Mouse (Mus musculus): ENCODE measurements around the gene Ksr1. TPM values are rescaled to one million over a fixed set of nuclear protein-coding genes. Genes with fewer than 3 reads are reported as not detected.

Ksr1 gene
- polyA plus RNA-seq, 1 experiment from 2014 or later: 0.67 TPM

DNA sequence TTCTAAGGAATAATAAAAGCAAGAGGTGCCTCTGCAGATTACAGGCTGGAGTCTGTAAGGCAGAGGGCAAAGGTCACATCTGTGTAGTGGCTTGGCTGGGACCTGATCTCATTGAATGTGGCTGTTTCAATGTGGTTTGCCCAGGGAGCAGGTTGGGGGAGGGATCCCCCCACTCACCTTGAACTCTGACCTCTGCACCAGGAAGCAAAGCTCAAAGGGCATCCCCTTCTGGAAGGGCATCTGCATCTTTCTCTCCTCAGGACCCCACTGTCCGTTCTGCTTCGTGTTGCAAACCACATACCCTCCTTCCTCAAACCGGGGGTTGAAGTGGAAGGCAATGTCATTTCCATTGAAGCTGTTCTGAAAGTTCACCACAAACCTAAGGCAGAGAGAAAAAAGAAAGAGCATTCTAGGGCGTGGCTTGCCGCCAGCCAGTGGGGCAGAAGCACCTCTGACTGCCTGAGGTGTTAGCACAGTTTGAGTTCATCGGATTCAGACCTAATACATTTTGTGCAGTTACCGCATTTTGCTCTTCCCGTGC, 173.3 kb downstream of the Ksr1 start:
- Histone ChIP-seq H3K9me3 (ENCODE audit: control insufficient read depth, low read length) (no peaks in the 10 kb centered on the region), H3K4me2 (replicated peaks; ENCODE audit: low read depth) (no peak overlapping the region), H3K27me3 (ENCODE audit: control insufficient read depth, insufficient read depth, low read length) (no peaks in the 10 kb centered on the region), H3K9ac (ENCODE audit: low read length) (no peak overlapping the region), H3K27ac (replicated peaks) (0 out of 2 replicates have a peak overlapping the region, but pooled peaks have one; percentile 30), H3K4me1 (replicated peaks; ENCODE audit: control insufficient read depth, insufficient read depth) (no peaks in the 10 kb centered on the region), H3K4me3 (ENCODE audit: low read depth, low read length) (no peak overlapping the region), H3K36me3 (ENCODE audit: control insufficient read depth, insufficient read depth, low read length) (no peaks in the 10 kb centered on the region; the same call in 1 of the 2 replicates)
- 51% methylated on average over 8 of the region's 8 CpGs for WGBS
- TF ChIP-seq EP300 (optimal IDR thresholded peaks at IDR 0.05): no peak
- no peak for TF ChIP-seq CTCF (IDR thresholded peaks at IDR 0.05; ENCODE audit: low read depth)
- ATAC-seq (ENCODE audit: low FRiP score, low TSS enrichment): no peak
- DNase-seq (ENCODE audit: low spot score): no peak

DNA sequence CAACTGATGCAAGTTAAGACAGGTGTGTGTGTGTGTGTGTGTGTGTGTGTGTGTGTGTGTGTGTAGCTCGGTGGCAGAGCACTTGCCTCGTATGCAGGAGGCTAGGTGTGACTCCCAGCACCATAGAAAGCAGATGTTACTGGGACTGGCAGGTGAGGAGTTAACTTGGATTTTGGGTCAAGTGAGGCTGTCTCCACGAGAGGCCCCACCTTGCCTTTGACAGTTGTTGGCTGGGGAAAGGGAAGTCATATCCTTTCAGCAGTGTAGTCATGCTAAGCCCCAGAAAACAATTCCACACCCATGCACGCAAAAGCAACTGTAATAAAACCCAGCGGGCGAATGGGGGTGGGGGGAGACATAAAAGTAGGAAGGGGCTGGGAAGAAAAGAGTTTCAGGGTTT, 173.9 kb downstream of the Ksr1 start:
- no peak for DNase-seq (ENCODE audit: low spot score)
- H3K9me3 ChIP-seq (ENCODE audit: control insufficient read depth, low read length): no peaks in the 10 kb centered on the region
- H3K27me3 ChIP-seq (ENCODE audit: control insufficient read depth, insufficient read depth, low read length): no peaks in the 10 kb centered on the region
- H3K27ac ChIP-seq (replicated peaks): no peak overlapping the region
- H3K4me1 ChIP-seq (replicated peaks; ENCODE audit: control insufficient read depth, insufficient read depth): no peaks in the 10 kb centered on the region
- WGBS: 46% methylated on average over 6 of the region's 6 CpGs
- TF ChIP-seq EP300 (optimal IDR thresholded peaks at IDR 0.05) (no peak), CTCF (IDR thresholded peaks at IDR 0.05; ENCODE audit: low read depth) (no peak)
- no peak overlapping the region for H3K9ac ChIP-seq (ENCODE audit: low read length)
- no peaks in the 10 kb centered on the region; the same call in 1 of the 2 replicates for H3K36me3 ChIP-seq (ENCODE audit: control insufficient read depth, insufficient read depth, low read length)
- no peak for ATAC-seq (ENCODE audit: low FRiP score, low TSS enrichment)
- H3K4me3 ChIP-seq (ENCODE audit: low read depth, low read length): no peak overlapping the region
- H3K4me2 ChIP-seq (replicated peaks; ENCODE audit: low read depth): no peak overlapping the region

DNA sequence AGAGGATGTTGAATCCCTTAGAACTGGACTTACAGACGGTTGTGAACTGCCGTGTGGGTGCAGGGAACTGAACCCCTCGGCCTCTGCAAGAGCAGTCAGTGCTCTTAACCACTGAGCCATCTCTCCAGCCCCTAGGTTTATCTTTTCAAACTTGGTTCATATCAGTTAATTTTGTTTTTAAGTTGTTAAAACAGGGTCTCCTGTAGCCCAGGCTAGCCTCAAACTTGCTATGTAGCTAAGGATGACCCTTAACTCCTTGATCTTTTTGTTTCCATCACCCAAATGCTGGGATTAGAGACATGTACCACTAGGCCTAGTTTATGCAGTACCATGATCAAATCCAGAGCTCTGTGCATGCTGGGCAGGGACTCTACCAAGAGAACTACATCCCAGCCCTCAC, 174.5 kb downstream of the Ksr1 start:
- DNase-seq (ENCODE audit: low spot score): no peak
- 95% methylated on average over 3 of the region's 3 CpGs for WGBS
- no peak for TF ChIP-seq EP300 (optimal IDR thresholded peaks at IDR 0.05)
- TF ChIP-seq CTCF (IDR thresholded peaks at IDR 0.05; ENCODE audit: low read depth): no peak
- H3K4me3 ChIP-seq (ENCODE audit: low read depth, low read length): no peak overlapping the region
- no peaks in the 10 kb centered on the region; the same call in 1 of the 2 replicates for H3K36me3 ChIP-seq (ENCODE audit: control insufficient read depth, insufficient read depth, low read length)
- H3K27me3 ChIP-seq (ENCODE audit: control insufficient read depth, insufficient read depth, low read length): no peaks in the 10 kb centered on the region
- H3K4me1 ChIP-seq (replicated peaks; ENCODE audit: control insufficient read depth, insufficient read depth): no peaks in the 10 kb centered on the region
- no peak overlapping the region for H3K4me2 ChIP-seq (replicated peaks; ENCODE audit: low read depth)
- no peak overlapping the region for H3K9ac ChIP-seq (ENCODE audit: low read length)
- H3K9me3 ChIP-seq (ENCODE audit: control insufficient read depth, low read length): no peaks in the 10 kb centered on the region
- no peak overlapping the region for H3K27ac ChIP-seq (replicated peaks)
- no peak for ATAC-seq (ENCODE audit: low FRiP score, low TSS enrichment)

DNA sequence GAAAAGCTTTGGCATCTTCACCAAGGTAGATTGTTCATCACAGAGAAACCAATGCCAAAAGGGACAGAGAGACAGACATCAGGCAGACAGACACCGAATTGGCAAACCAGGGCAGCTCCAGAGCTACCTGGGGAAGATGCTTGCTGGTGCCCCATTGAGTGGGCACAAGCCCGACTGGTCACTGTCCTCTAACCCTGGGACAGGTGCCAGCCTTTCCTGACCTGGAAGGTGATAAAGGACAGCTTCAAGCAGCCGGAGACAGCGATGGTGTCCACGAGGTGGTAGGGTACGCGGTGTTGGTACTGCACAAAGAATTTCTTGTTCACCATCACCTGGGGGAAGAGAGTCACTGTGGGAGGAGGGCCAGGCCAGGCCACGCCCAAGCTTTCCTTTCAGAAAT, 175.1 kb downstream of the Ksr1 start:
- Histone ChIP-seq H3K36me3 (ENCODE audit: control insufficient read depth, insufficient read depth, low read length) (no peaks in the 10 kb centered on the region; the same call in 1 of the 2 replicates), H3K27ac (replicated peaks) (no peak overlapping the region), H3K27me3 (ENCODE audit: control insufficient read depth, insufficient read depth, low read length) (no peaks in the 10 kb centered on the region), H3K9me3 (ENCODE audit: control insufficient read depth, low read length) (no peaks in the 10 kb centered on the region), H3K9ac (ENCODE audit: low read length) (no peak overlapping the region), H3K4me2 (replicated peaks; ENCODE audit: low read depth) (no peak overlapping the region), H3K4me1 (replicated peaks; ENCODE audit: control insufficient read depth, insufficient read depth) (no peaks in the 10 kb centered on the region), H3K4me3 (ENCODE audit: low read depth, low read length) (no peak overlapping the region)
- no peak for TF ChIP-seq CTCF (IDR thresholded peaks at IDR 0.05; ENCODE audit: low read depth)
- TF ChIP-seq EP300 (optimal IDR thresholded peaks at IDR 0.05): no peak
- 81% methylated on average over 8 of the region's 8 CpGs for WGBS
- DNase-seq (ENCODE audit: low spot score) (no peak), ATAC-seq (ENCODE audit: low FRiP score, low TSS enrichment) (no peak)

DNA sequence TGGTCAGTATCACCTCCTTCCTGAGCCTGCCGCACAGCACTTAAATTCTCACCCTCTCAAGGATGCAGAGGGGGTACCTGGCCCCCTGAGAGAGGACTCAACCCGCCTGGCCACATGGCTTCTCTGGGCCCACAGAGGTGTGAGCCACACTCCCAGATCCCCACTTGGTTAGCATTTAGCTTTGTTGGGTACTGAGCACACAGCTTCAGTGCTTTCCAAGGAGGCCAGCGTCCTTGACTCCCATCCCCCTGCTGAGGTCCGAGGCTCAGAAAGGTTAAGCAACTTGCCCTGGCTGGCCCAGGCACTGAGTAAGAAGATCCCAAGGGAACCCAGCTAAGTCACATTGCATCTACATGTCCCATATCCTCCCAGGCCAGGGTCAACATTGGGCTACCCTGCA, 178.1 kb downstream of the Ksr1 start:
- Histone ChIP-seq H3K27me3 (ENCODE audit: control insufficient read depth, insufficient read depth, low read length) (no peaks in the 10 kb centered on the region), H3K27ac (replicated peaks) (no peak overlapping the region), H3K4me1 (replicated peaks; ENCODE audit: control insufficient read depth, insufficient read depth) (no peaks in the 10 kb centered on the region), H3K36me3 (ENCODE audit: control insufficient read depth, insufficient read depth, low read length) (no peaks in the 10 kb centered on the region; the same call in 1 of the 2 replicates), H3K4me3 (ENCODE audit: low read depth, low read length) (no peak overlapping the region), H3K4me2 (replicated peaks; ENCODE audit: low read depth) (no peak overlapping the region), H3K9me3 (ENCODE audit: control insufficient read depth, low read length) (no peaks in the 10 kb centered on the region), H3K9ac (ENCODE audit: low read length) (no peak overlapping the region)
- ATAC-seq (ENCODE audit: low FRiP score, low TSS enrichment): no peak
- no peak for DNase-seq (ENCODE audit: low spot score)
- WGBS: 80% methylated on average over 4 of the region's 4 CpGs
- TF ChIP-seq CTCF (IDR thresholded peaks at IDR 0.05; ENCODE audit: low read depth): no peak
- no peak for TF ChIP-seq EP300 (optimal IDR thresholded peaks at IDR 0.05)

DNA sequence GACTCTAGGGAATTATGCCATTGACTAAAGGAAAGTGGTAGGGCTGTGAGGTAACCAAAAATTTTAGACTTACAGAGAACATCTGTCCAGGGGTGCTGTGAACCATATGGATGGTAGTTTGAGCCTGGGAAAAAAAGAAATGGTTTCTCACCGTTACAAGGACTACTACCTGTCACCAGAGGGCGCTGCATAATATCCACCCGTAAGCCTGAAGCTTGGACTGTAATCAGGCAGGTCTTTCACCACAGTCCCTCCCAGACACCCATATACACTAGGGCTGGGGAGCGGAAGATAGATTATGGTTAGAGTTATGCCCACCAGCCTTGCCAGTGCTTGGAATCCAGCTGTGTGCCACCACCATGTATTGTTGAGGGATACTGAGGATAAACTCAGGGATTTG, 178.8 kb downstream of the Ksr1 start:
- ATAC-seq (ENCODE audit: low FRiP score, low TSS enrichment): peak; percentile 19; the same call in 1 of the 2 replicates
- no peaks in the 10 kb centered on the region; the same call in 1 of the 2 replicates for H3K36me3 ChIP-seq (ENCODE audit: control insufficient read depth, insufficient read depth, low read length)
- H3K27ac ChIP-seq (replicated peaks): no peak overlapping the region
- H3K9me3 ChIP-seq (ENCODE audit: control insufficient read depth, low read length): no peaks in the 10 kb centered on the region
- no peak overlapping the region for H3K4me2 ChIP-seq (replicated peaks; ENCODE audit: low read depth)
- no peak for TF ChIP-seq EP300 (optimal IDR thresholded peaks at IDR 0.05)
- TF ChIP-seq CTCF (IDR thresholded peaks at IDR 0.05; ENCODE audit: low read depth): peak; percentile 82
- WGBS: 22% methylated on average over 4 of the region's 4 CpGs
- no peak overlapping the region for H3K4me3 ChIP-seq (ENCODE audit: low read depth, low read length)
- DNase-seq (ENCODE audit: low spot score): peak; percentile 60
- H3K9ac ChIP-seq (ENCODE audit: low read length): no peak overlapping the region
- no peaks in the 10 kb centered on the region for H3K4me1 ChIP-seq (replicated peaks; ENCODE audit: control insufficient read depth, insufficient read depth)
- H3K27me3 ChIP-seq (ENCODE audit: control insufficient read depth, insufficient read depth, low read length): no peaks in the 10 kb centered on the region

Other genes with a start within 250 kb of the Ksr1 start
- gene Nos2, start 225.6 kb downstream of the Ksr1 start, polyA plus RNA-seq (2015; fragmentation: Nextera tagmentation; extraction: Ambion mirVana): 0.27 TPM in 2 replicates
- 412 and 435 TPM in 2 replicates for gene Lgals9, start 161.5 kb downstream of the Ksr1 start, polyA plus RNA-seq (2015; fragmentation: Nextera tagmentation; extraction: Ambion mirVana)
- 53.6 and 56.6 TPM in 2 replicates for gene Wsb1, start 108.3 kb upstream of the Ksr1 start, polyA plus RNA-seq (2015; fragmentation: Nextera tagmentation; extraction: Ambion mirVana)
- gene Gm9964, start 150.5 kb upstream of the Ksr1 start, polyA plus RNA-seq (2015; fragmentation: Nextera tagmentation; extraction: Ambion mirVana): not detected in 2 replicates
- 2.6 and 3.2 TPM in 2 replicates for gene Nf1, start 193.3 kb upstream of the Ksr1 start, polyA plus RNA-seq (2015; fragmentation: Nextera tagmentation; extraction: Ambion mirVana)